Mouse (Mus musculus): ENCODE measurements around the gene Exoc7. TPM values are rescaled to one million over a fixed set of nuclear protein-coding genes. Genes with fewer than 3 reads are reported as not detected.

Gene Exoc7
- total RNA-seq, 2 experiments from 2014 or later, result 95.7 to 97.4 TPM

- no peak for DNase-seq (ENCODE audit: low spot score in 2 of 2)
Measured at GRCm38 (mm10) chr11:116326963-116327603, 20.1 kb upstream of the Exoc7 start.

DNA sequence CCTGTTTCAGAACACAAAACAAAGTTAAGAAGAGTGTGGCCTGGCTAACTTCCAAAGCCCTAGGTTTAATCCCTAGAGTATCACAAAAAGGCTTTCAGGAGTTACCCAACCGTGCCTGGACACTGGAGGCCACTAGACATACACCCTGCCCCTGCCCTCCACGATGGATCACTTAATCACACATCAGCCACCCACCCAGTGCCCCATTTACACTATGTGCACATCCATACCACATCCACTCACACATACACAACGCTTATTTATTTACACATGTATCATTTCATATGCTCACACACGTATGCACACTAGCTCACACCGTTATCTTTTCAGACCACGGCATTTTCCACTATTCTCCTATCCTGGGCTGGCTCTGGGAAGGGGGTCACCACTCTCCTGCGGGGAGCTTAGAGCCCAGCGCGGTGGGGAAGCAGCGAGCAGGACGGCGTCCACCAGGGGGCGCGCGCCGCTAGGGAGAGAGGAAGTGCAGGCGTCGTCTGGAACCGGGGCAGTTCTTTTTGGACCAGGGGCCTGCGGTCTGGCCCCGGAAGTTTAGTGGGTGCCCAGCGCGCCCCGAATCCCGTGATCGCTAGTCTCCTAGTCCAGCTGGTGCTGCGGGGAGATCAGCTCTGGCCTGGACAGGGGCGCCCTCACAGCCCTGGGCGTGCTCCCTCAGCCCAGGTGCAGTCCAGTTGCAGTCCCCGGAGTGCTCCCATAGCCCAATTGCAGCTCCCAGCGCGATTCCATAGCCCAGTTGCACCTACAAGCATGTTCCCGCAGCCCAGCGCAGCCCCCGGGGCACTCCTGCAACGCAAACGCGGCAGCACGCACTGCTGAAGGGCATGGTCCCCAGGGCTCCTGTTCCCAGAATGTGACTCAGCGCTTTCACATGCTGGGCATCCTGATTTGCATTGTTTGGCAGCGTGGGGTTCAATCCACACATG is 12.0 kb upstream of the Exoc7 start:
- intact Hi-C loops (cut with DNase I), result loop anchor here (1.0 kb wide), 3 partner anchors 16 to 127 kb away; partner anchors contain the start of gene Foxj1
- peak; percentile 77 to 78 for DNase-seq (ENCODE audit: low spot score in 2 of 2)

More at GRCm38 (mm10) chr11:116326963-116327603, 20.1 kb upstream of the Exoc7 start:
- intact Hi-C loops (cut with DNase I), result no loop called here

DNA sequence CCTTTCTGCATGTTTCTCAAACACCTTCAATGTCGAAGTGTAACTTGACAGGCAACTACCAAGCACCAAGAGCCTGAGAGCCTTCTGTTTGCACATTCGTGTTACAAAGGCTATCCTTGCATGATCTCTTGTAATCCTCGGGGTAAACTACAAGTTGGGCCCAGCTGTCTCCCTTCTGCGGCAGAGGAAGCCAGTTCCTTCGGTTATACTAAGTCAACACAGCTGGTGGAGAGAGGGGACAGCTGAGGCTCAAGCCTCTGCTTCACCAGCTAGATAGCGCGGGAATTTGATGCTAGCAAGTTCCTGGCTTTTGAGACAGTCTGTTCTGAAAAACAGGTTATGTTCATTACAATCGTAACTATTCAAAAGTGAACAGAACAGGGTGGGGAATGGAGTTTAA is 5.3 kb upstream of the Exoc7 start:
- no peak for DNase-seq (ENCODE audit: low spot score in 2 of 2)
- intact Hi-C loops (cut with DNase I), result no loop called here

DNA sequence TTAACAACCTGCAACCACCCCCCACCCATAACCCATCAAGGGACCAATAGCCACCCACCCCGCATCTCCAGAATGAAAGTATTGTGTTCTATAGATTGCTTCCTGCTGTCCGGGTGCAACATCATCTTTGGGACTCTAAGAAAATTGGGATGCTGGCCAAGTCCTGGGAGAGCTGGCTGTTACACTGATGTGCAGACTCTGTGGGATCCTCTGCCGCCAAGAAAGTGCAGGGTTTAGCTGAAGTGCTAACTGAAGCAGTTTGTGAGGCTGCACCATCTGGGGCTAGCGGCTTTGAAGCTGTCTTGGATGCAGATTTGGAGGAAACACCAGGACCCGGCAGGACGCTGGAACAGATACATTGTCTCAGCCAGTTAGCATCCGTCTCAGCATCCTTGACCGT is 4.1 kb upstream of the Exoc7 start:
- peak in 1 of 2 experiments; percentile 63 for DNase-seq (ENCODE audit: low spot score in 2 of 2)
- intact Hi-C loops (cut with DNase I), result no loop called here

- no peak for DNase-seq (ENCODE audit: low spot score in 2 of 2)
- intact Hi-C loops (cut with DNase I), result no loop called here
Measured at GRCm38 (mm10) chr11:116309601-116310000, 2.6 kb upstream of the Exoc7 start.

DNA sequence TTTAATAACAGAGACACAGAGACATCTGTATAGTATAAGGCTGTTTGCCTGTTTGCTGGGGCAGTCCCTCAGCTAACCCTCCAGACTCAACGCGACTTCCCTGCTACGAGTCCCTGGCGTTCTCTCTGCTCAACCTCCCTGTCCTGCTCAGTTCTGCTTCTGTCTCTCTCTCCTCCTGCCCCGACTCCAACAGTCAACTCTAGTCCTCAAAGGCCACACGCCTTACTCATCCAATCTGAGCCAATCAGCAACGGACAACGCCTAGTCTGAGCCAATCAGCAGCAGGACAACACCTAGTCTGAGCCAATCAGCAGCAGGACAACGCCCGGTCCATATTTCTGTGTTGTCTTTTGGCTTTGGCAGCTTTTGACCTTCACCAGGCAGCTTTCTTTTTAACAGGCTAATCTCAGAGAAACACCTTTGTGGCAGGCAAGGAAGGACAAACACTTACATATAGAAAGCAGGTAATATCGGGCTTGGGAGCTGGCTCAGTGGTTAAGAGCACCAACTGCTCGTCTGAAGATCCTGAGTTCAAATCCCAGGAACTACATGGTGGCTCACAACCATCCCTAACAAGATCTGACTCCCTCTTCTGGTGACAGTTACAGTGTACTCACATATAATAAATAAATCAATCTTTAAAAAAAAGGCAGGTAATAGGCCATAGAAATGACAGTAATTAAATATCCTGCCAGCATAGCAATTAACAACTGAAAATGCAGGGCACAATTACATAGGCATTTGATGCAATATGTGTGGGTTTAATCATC is 914 bp upstream of the Exoc7 start:
- intact Hi-C loops (cut with DNase I), result loop anchor here (2.0 kb wide), 1 partner anchor 33 kb away; the partner anchor contains the start of gene Srp68
- no peak for DNase-seq (ENCODE audit: low spot score in 2 of 2)

- peak; percentile 88 to 93 for DNase-seq (ENCODE audit: low spot score in 2 of 2)
- intact Hi-C loops (cut with DNase I), result loop anchor here (2.0 kb wide), 1 partner anchor 32 kb away; the partner anchor contains the start of gene Srp68
Measured at GRCm38 (mm10) chr11:116306126-116306982, 679 bp downstream of the Exoc7 start.

DNA sequence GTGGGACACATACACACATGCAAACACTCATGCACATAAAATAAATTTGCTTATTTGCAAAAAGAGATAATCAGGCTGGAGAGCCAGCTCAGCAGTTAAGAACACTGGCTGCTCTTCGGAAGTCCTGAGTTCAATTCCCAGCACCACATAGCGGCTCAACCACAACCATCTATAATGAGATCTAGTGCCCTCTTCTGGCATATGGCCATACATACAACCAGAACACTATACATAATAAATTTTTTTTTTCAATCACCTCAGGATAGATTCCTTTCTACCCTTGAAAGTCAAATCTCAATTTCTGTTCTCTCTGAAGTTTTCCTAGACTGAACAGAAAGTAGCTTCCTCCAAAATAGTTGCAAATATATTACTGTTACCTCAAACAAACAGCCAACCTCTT is 1.6 kb downstream of the Exoc7 start:
- DNase-seq (ENCODE audit: low spot score in 2 of 2), result no peak
- intact Hi-C loops (cut with DNase I), result no loop called here

- DNase-seq (ENCODE audit: low spot score in 2 of 2), result peak in 1 of 2 experiments; percentile 17
- intact Hi-C loops (cut with DNase I), result no loop called here
Measured at GRCm38 (mm10) chr11:116298621-116299020, 8.4 kb downstream of the Exoc7 start.

- no peak for DNase-seq (ENCODE audit: low spot score in 2 of 2)
- intact Hi-C loops (cut with DNase I), result no loop called here
Measured at GRCm38 (mm10) chr11:116298221-116298620, 8.8 kb downstream of the Exoc7 start.

DNA sequence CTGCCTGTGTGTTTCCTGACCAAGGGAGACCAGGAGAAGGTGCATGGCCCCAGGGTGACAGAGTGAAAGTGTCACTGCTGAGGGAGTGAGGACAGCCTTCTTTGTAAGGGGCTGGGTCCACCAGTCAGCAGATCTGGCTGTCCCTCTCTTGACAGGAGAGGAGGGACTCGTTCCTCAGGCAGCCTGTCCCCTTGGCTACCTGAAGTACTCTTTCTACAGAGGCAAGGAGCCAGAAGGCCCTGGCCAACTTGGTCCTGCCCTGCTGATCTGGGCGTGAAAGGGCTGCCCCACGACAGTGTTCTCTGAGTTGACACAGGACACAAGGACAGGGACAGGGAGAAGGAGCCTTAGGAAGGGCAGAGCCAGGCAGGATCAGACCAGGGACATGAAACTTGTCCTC is 10.0 kb downstream of the Exoc7 start:
- no peak for DNase-seq (ENCODE audit: low spot score in 2 of 2)
- intact Hi-C loops (cut with DNase I), result no loop called here

DNA sequence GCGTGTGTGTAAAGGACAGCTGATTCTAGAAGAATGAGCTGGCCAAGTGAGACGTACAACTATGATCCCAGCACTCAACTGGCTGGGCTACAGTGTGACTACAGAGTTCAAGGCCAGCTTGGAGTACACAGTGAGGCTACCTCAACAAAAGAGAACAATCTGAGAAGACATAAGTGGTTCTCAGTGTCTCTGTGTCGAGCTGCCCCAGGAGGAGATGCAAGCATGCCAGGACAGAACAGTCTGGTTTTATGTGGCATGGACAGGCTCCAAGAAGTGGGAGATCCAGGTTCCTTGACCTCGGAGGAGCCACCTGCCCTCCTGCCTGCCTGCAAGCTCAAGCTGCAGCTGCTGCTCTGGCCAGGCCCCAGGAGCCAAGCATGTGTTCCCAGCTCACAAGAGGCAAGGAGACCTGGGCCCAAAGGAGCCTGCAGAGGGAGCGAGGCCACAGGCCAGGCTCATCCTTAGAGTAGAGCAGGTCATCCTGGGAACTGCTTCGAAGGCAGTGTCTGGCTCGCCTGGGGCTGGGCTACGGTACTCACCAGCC is 10.8 kb downstream of the Exoc7 start:
- no peak for DNase-seq (ENCODE audit: low spot score in 2 of 2)
- intact Hi-C loops (cut with DNase I), result no loop called here

DNA sequence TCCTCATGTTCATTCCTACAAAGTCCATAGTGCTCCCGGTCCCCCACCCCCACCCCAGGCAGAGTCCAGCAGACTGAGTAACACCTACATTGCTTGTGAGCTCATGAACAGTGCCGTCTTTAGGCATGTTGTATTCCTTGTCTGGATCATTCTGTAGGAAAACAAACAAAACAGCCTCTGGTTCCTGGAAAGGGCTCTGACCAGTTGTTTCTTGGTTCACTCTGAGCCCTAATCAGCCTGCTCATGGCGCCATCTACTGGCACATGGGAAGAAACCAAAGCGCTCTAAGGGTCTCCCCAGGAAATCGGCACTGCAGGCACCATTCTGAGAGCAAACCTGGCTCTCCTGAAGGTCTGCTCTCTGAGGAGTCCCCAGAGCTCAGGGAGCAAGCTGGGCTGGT is 12.7 kb downstream of the Exoc7 start:
- DNase-seq (ENCODE audit: low spot score in 2 of 2), result peak; percentile 26 to 50

DNA sequence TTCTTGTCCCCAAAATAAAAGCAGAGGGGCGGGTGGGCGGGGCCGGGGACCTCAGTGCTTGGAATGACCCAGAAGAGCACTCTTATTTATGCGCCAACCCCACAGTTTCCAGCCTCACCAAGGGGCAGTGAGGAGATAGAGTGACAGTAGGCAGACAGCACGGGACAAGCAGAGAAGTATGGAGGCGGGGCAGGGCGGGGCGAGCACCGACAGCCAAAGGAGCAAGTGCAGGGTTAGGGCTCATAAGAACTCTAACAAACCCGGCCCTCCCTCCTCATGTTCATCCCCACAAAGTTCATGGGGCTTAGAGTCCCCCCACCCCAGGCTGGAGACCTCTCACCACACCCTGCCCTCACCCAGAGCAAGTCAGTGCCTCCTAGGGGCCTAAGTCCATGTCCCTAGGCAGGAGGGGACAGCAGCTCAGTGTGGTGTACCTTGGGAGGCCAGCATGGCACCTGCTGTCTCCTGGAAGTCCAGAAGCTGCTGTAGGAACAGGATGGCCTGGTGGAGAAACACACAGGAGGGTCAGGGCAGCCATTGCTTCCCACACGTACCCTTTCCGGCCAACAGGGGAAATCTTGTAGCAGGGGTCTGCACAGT is 13.4 kb downstream of the Exoc7 start:
- intact Hi-C loops (cut with DNase I), result loop anchor here (2.0 kb wide), 1 partner anchor 67 kb away; no protein-coding TSS in a partner anchor
- no peak for DNase-seq (ENCODE audit: low spot score in 2 of 2)

More for the DNA sequence above, 12.7 kb downstream of the Exoc7 start:
- intact Hi-C loops (cut with DNase I), result loop anchor here (2.0 kb wide), 1 partner anchor 68 kb away; no protein-coding TSS in a partner anchor

- no peak for DNase-seq (ENCODE audit: low spot score in 2 of 2)
- intact Hi-C loops (cut with DNase I), result no loop called here
Measured at GRCm38 (mm10) chr11:116292401-116292800, 14.6 kb downstream of the Exoc7 start.

GRCm38 (mm10) chr11:116290556-116290955 is 16.5 kb downstream of the Exoc7 start:
- intact Hi-C loops (cut with DNase I), result no loop called here
- no peak for DNase-seq (ENCODE audit: low spot score in 2 of 2)

DNA sequence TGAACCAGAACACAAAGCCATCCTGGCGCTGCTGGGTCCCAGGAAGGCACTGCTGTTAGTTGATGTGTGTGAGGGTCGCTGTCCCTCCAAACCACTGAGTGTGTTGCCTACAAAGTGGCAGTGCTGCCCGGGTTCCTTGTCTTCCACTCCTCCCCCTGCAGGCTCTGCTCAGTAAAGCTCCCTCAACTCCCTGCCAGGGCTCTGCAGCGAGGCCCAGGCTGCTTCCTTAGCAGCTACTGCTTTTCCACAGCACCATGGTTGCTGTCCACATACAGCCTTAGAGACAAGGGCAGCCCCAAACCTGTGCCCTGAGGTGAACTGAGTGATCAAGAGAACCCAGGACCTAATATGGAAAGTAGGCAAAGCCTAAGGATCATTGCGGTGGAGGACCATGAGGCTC is 19.7 kb downstream of the Exoc7 start:
- intact Hi-C loops (cut with DNase I), result no loop called here
- no peak for DNase-seq (ENCODE audit: low spot score in 2 of 2)

GRCm38 (mm10) chr11:116285770-116286191 is 21.3 kb downstream of the Exoc7 start:
- no peak for DNase-seq (ENCODE audit: low spot score in 2 of 2)
- intact Hi-C loops (cut with DNase I), result no loop called here
